Mouse (Mus musculus): ENCODE measurements around the gene Desi1. TPM values are rescaled to one million over a fixed set of nuclear protein-coding genes. Genes with fewer than 3 reads are reported as not detected.
A peak's percentile ranks its signal among the peaks of the same experiment; 100 is the strongest.

The Desi1 gene
- polyA plus RNA-seq, 1 experiment from 2014 or later: 37.8 TPM

DNA sequence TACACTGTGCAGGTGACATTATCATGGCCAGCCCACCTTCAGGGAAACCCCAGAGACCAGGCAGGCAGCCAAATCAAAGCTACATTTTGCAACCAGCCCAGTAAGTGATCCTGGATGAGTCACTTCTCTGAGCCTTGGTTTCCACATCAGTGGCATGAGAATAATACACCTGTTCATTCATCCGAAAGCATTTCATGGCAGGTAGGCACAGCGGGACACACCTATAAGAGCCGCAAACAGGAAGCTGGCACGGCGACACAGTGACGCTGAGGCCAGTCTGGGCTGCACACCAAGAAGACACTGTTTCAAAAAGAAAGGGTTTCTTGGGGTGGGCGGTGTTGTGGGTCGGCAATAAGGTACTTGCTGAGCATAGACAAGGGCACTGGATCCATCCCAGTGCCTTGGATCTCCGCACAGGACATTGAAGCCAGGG, 79.5 kb downstream of the Desi1 start:
- ATAC-seq (ENCODE audit: low FRiP score) (no peak), DNase-seq (ENCODE audit: low spot score, missing footprints) (peak; percentile 53)
- Histone ChIP-seq H3K36me3 (ENCODE audit: control insufficient read depth, insufficient read depth, low read length) (0 out of 2 replicates have a peak, but pooled peaks cover 3% of the 10 kb centered on the region), H3K4me1 (ENCODE audit: control insufficient read depth, insufficient read depth, low read length) (no peaks in the 10 kb centered on the region), H3K9ac (ENCODE audit: low read length) (no peak overlapping the region), H3K27me3 (ENCODE audit: control insufficient read depth, insufficient read depth, low read length) (no peaks in the 10 kb centered on the region), H3K9me3 (ENCODE audit: control insufficient read depth, low read length) (no peaks in the 10 kb centered on the region), H3K4me3 (ENCODE audit: low read depth, low read length) (no peak overlapping the region), H3K4me2 (no peak overlapping the region), H3K27ac (ENCODE audit: low read depth, low read length) (no peak overlapping the region)
- 97% methylated on average over 9 of the region's 9 CpGs for WGBS

DNA sequence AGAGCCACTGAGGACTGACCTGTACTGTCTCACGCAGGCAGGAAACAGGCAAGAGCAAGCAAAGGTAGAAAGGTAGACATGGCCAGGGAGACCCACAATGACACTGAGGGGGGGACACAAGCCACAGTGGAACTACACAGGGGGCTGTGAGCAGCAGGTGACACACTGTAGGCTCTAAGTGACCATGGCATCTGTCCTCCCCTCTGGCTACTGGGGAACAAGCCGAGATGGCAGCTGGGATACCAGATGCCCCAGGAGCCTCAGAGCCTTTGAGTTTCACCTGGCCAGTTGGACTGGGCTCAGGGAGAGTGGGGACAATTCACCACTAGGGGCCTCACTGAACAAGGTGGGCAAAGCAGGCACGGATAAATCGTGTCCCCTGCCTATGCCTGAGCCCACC, 81.4 kb downstream of the Desi1 start:
- WGBS: 88% methylated on average over 4 of the region's 4 CpGs
- no peaks in the 10 kb centered on the region for H3K4me1 ChIP-seq (ENCODE audit: control insufficient read depth, insufficient read depth, low read length)

DNA sequence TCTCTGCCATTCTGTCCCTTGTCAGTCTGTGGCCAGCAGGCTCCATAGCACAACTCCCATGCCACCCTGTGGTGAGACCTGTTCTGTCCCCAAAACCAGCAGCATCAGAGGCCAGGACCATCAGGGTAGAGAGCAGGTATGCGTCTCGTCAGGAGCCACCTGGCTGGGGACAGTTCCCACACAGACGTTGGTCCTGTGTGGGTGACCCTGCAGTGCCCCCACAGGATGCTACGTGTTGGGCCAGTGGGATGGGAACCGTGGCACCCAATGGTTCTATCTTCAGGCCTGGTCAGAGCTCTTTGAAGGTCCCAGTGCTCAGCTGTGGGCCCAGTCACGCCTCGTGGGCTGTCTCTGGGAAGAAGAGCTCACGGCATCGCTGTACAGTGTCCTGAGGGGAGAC, 82.5 kb downstream of the Desi1 start:
- Histone ChIP-seq H3K9ac (ENCODE audit: low read length) (no peak overlapping the region), H3K9me3 (ENCODE audit: control insufficient read depth, low read length) (no peaks in the 10 kb centered on the region), H3K36me3 (ENCODE audit: control insufficient read depth, insufficient read depth, low read length) (peaks cover 3% of the 10 kb centered on the region; the same call in 1 of the 2 replicates), H3K27me3 (ENCODE audit: control insufficient read depth, insufficient read depth, low read length) (no peaks in the 10 kb centered on the region), H3K27ac (ENCODE audit: low read depth, low read length) (no peak overlapping the region), H3K4me1 (ENCODE audit: control insufficient read depth, insufficient read depth, low read length) (no peaks in the 10 kb centered on the region), H3K4me2 (no peak overlapping the region), H3K4me3 (ENCODE audit: low read depth, low read length) (no peak overlapping the region)
- DNase-seq (ENCODE audit: low spot score, missing footprints) (no peak), ATAC-seq (ENCODE audit: low FRiP score) (no peak)
- WGBS: 90% methylated on average over 9 of the region's 9 CpGs

More for the DNA sequence above, 81.4 kb downstream of the Desi1 start:
- peak; percentile 19 for DNase-seq (ENCODE audit: low spot score, missing footprints)
- no peak overlapping the region for H3K4me2 ChIP-seq
- H3K27ac ChIP-seq (ENCODE audit: low read depth, low read length): no peak overlapping the region
- no peaks in the 10 kb centered on the region for H3K9me3 ChIP-seq (ENCODE audit: control insufficient read depth, low read length)
- H3K27me3 ChIP-seq (ENCODE audit: control insufficient read depth, insufficient read depth, low read length): no peaks in the 10 kb centered on the region
- H3K9ac ChIP-seq (ENCODE audit: low read length): no peak overlapping the region
- H3K36me3 ChIP-seq (ENCODE audit: control insufficient read depth, insufficient read depth, low read length): 0 out of 2 replicates have a peak, but pooled peaks cover 3% of the 10 kb centered on the region
- ATAC-seq (ENCODE audit: low FRiP score): no peak
- H3K4me3 ChIP-seq (ENCODE audit: low read depth, low read length): no peak overlapping the region

DNA sequence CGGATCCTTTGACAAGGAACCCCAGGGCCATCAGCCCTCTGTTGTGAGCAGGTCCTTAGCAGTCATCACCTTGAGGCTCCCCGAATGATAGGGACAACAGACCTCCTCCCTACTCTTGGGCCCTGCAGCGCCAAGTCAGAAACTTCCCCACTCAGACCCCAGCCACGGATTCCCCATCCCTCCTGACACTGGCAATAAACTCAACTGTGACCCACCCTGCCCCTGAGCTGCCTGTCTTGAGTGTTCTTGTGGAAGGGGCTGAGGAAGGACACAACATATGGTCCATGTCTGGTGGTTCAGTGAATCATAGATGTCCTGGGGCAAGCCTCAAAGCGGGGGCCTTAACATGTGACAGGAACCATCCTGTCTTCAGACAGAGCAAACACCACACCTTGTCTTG, 82.9 kb downstream of the Desi1 start:
- DNase-seq (ENCODE audit: low spot score, missing footprints): peak; percentile 31
- H3K4me2 ChIP-seq: no peak overlapping the region
- no peak overlapping the region for H3K4me3 ChIP-seq (ENCODE audit: low read depth, low read length)
- no peak overlapping the region for H3K9ac ChIP-seq (ENCODE audit: low read length)
- ATAC-seq (ENCODE audit: low FRiP score): no peak
- no peaks in the 10 kb centered on the region for H3K9me3 ChIP-seq (ENCODE audit: control insufficient read depth, low read length)
- H3K27ac ChIP-seq (ENCODE audit: low read depth, low read length): no peak overlapping the region
- no peaks in the 10 kb centered on the region for H3K4me1 ChIP-seq (ENCODE audit: control insufficient read depth, insufficient read depth, low read length)
- H3K36me3 ChIP-seq (ENCODE audit: control insufficient read depth, insufficient read depth, low read length): peaks cover 3% of the 10 kb centered on the region; the same call in 1 of the 2 replicates
- WGBS: 89% methylated on average over 5 of the region's 5 CpGs
- no peaks in the 10 kb centered on the region for H3K27me3 ChIP-seq (ENCODE audit: control insufficient read depth, insufficient read depth, low read length)

DNA sequence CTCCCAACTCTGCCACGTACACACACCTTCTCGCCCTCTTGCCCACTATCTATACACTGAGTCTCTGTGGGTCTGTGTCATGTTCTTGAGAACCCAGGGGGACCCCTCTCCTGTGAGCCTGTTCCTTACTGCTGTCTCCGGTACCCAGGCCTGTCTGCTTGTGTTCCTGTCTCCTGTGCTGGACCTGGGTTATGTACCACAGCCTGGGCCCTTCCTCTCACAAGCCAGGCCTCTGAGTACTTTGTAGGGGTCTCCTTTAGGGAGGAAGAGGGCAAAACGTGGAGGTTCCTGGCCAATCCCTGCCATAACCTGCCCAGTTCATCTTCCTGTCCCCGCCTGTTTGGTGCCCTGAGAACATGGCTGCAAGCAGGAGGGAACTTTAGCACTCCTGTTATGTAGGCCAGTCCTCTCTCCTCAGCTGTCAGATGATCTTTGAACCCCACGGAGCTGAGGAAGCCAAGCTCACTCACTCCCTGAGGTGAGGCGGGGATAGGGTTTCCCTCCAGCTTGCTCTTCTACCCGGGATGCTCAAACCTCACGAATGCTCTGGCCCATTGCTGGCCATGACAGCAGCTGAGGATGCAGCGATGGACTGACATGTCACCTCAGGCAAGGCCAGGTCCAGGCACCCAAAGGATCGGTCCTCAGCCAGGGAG, 84.1 kb downstream of the Desi1 start:
- 78% methylated on average over 11 of the region's 11 CpGs for WGBS
- H3K4me2 ChIP-seq: no peak overlapping the region
- no peak overlapping the region for H3K4me3 ChIP-seq (ENCODE audit: low read depth, low read length)
- H3K27me3 ChIP-seq (ENCODE audit: control insufficient read depth, insufficient read depth, low read length): no peaks in the 10 kb centered on the region
- no peaks in the 10 kb centered on the region; the same call in 1 of the 2 replicates for H3K36me3 ChIP-seq (ENCODE audit: control insufficient read depth, insufficient read depth, low read length)
- peak; percentile 80 for DNase-seq (ENCODE audit: low spot score, missing footprints)
- no peaks in the 10 kb centered on the region for H3K4me1 ChIP-seq (ENCODE audit: control insufficient read depth, insufficient read depth, low read length)
- no peak overlapping the region for H3K27ac ChIP-seq (ENCODE audit: low read depth, low read length)
- no peak overlapping the region for H3K9ac ChIP-seq (ENCODE audit: low read length)
- no peaks in the 10 kb centered on the region for H3K9me3 ChIP-seq (ENCODE audit: control insufficient read depth, low read length)
- no peak for ATAC-seq (ENCODE audit: low FRiP score)

DNA sequence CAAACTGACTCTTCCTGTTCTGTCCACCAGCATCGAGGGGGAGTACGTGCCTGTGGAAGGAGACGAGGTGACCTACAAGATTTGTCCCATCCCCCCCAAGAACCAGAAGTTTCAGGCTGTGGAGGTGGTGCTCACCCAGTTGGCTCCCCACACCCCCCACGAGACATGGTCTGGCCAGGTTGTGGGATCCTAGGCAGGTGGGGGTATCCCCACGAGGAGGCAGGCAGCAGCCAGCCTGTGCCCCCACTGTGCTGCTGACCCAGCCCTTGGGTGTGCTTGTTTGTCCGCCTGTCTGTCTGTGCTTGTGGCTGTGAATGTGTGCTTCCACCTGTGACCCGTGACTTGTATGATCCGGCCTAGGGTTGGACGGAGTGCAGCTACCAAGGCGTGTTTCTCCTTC, 84.6 kb downstream of the Desi1 start:
- DNase-seq (ENCODE audit: low spot score, missing footprints) (no peak), ATAC-seq (ENCODE audit: low FRiP score) (no peak)
- no peak overlapping the region for H3K4me2 ChIP-seq
- no peaks in the 10 kb centered on the region for H3K4me1 ChIP-seq (ENCODE audit: control insufficient read depth, insufficient read depth, low read length)
- H3K9ac ChIP-seq (ENCODE audit: low read length): no peak overlapping the region
- WGBS: 85% methylated on average over 10 of the region's 10 CpGs
- no peaks in the 10 kb centered on the region; the same call in 1 of the 2 replicates for H3K36me3 ChIP-seq (ENCODE audit: control insufficient read depth, insufficient read depth, low read length)
- no peak overlapping the region for H3K4me3 ChIP-seq (ENCODE audit: low read depth, low read length)
- no peak overlapping the region for H3K27ac ChIP-seq (ENCODE audit: low read depth, low read length)
- H3K27me3 ChIP-seq (ENCODE audit: control insufficient read depth, insufficient read depth, low read length): no peaks in the 10 kb centered on the region
- no peaks in the 10 kb centered on the region for H3K9me3 ChIP-seq (ENCODE audit: control insufficient read depth, low read length)

DNA sequence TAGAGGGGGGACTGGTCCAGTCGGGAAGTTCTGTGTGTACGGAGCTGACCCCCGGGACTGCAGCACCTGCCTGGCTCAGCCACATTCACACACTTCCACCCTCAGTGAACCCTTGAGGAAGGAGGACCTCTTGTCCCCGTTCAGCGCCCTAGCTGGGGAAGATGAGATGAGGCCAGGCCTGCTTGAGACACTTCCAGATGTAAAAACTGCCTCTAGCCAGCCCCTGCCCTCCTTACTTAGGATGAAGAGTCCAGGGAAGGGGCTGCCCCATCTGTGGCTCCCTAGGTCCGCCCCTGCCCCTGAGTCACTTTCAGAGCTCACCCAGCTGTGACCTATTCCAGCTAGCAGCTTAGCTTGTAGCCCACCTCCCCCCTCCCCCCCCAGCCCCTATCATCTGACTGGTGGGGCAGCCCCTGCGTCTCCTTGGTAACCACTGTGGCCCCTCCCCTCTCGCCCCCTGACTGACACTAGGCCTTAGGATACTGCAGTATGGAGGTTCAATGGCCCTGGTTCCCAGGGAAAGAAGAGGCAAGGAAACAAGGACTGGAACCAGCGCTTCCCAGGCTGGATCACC, 90.4 kb downstream of the Desi1 start:
- peak overlapping the region; percentile 17; the same call in 1 of the 2 replicates for H3K9ac ChIP-seq (ENCODE audit: low read length)
- WGBS: 4% methylated on average over 9 of the region's 9 CpGs

More for the DNA sequence above, 90.4 kb downstream of the Desi1 start:
- Histone ChIP-seq H3K9me3 (ENCODE audit: control insufficient read depth, low read length) (no peaks in the 10 kb centered on the region), H3K27ac (ENCODE audit: low read depth, low read length) (peak overlapping the region; percentile 49), H3K27me3 (ENCODE audit: control insufficient read depth, insufficient read depth, low read length) (no peaks in the 10 kb centered on the region), H3K4me1 (ENCODE audit: control insufficient read depth, insufficient read depth, low read length) (peaks cover 12% of the 10 kb centered on the region), H3K36me3 (ENCODE audit: control insufficient read depth, insufficient read depth, low read length) (no peaks in the 10 kb centered on the region; the same call in 1 of the 2 replicates), H3K4me2 (no peak overlapping the region), H3K4me3 (ENCODE audit: low read depth, low read length) (no peak overlapping the region)
- DNase-seq (ENCODE audit: low spot score, missing footprints): peak; percentile 94
- ATAC-seq (ENCODE audit: low FRiP score): peak; percentile 90

Other genes starting within 250 kb of the Desi1 start
- 11.0 and 12.9 TPM in 2 replicates for gene Tef, start 231.4 kb downstream of the Desi1 start, polyA plus RNA-seq (2014; fragmentation: Nextera tagmentation; extraction: Ambion mirVana)
- 10.4 and 12.9 TPM in 2 replicates for gene Tob2, start 175.1 kb downstream of the Desi1 start, polyA plus RNA-seq (2014; fragmentation: Nextera tagmentation; extraction: Ambion mirVana)
- gene Phf5a, start 162.0 kb downstream of the Desi1 start, polyA plus RNA-seq (2014; fragmentation: Nextera tagmentation; extraction: Ambion mirVana): 179 and 197 TPM in 2 replicates
- 155 and 165 TPM in 2 replicates for gene Aco2, start 161.6 kb downstream of the Desi1 start, polyA plus RNA-seq (2014; fragmentation: Nextera tagmentation; extraction: Ambion mirVana)
- 66.9 and 75.6 TPM in 2 replicates for gene Polr3h, start 107.6 kb downstream of the Desi1 start, polyA plus RNA-seq (2014; fragmentation: Nextera tagmentation; extraction: Ambion mirVana)
- 18.0 and 18.9 TPM in 2 replicates for gene Csdc2, start 97.1 kb downstream of the Desi1 start, polyA plus RNA-seq (2014; fragmentation: Nextera tagmentation; extraction: Ambion mirVana)
- gene Pmm1, start 72.9 kb downstream of the Desi1 start, polyA plus RNA-seq (2014; fragmentation: Nextera tagmentation; extraction: Ambion mirVana): 26.9 and 29.8 TPM in 2 replicates
- gene 1700029P11Rik, start 53.3 kb downstream of the Desi1 start, polyA plus RNA-seq (2014; fragmentation: Nextera tagmentation; extraction: Ambion mirVana): not detected in 2 replicates
- gene Xrcc6, start 46.0 kb downstream of the Desi1 start, polyA plus RNA-seq (2014; fragmentation: Nextera tagmentation; extraction: Ambion mirVana): 58.4 and 62.2 TPM in 2 replicates
- 275 and 283 TPM in 2 replicates for gene Snu13, start 13.7 kb upstream of the Desi1 start, polyA plus RNA-seq (2014; fragmentation: Nextera tagmentation; extraction: Ambion mirVana)
- gene 4930407I10Rik, start 25.3 kb upstream of the Desi1 start, polyA plus RNA-seq (2014; fragmentation: Nextera tagmentation; extraction: Ambion mirVana): not detected in 2 replicates
- gene Mei1, start 36.1 kb upstream of the Desi1 start, polyA plus RNA-seq (2014; fragmentation: Nextera tagmentation; extraction: Ambion mirVana): 0.04 TPM in 1 of 2 replicates, not detected in the other
- 17.2 and 18.5 TPM in 2 replicates for gene Ccdc134, start 94.1 kb upstream of the Desi1 start, polyA plus RNA-seq (2014; fragmentation: Nextera tagmentation; extraction: Ambion mirVana)
- gene Srebf2, start 113.3 kb upstream of the Desi1 start, polyA plus RNA-seq (2014; fragmentation: Nextera tagmentation; extraction: Ambion mirVana): 148 and 170 TPM in 2 replicates
- 0.14 and 0.57 TPM in 2 replicates for gene Shisa8, start 179.0 kb upstream of the Desi1 start, polyA plus RNA-seq (2014; fragmentation: Nextera tagmentation; extraction: Ambion mirVana)
- gene Tnfrsf13c, start 190.5 kb upstream of the Desi1 start, polyA plus RNA-seq (2014; fragmentation: Nextera tagmentation; extraction: Ambion mirVana): 0.07 and 0.17 TPM in 2 replicates
- 79.2 and 89.1 TPM in 2 replicates for gene Cenpm, start 210.9 kb upstream of the Desi1 start, polyA plus RNA-seq (2014; fragmentation: Nextera tagmentation; extraction: Ambion mirVana)
- 1.0 and 1.4 TPM in 2 replicates for gene 1500009C09Rik, start 218.5 kb upstream of the Desi1 start, polyA plus RNA-seq (2014; fragmentation: Nextera tagmentation; extraction: Ambion mirVana)
- 163 and 169 TPM in 2 replicates for gene Sept3, start 241.0 kb upstream of the Desi1 start, polyA plus RNA-seq (2014; fragmentation: Nextera tagmentation; extraction: Ambion mirVana)